Mouse (Mus musculus) embryonic facial prominence, embryonic 13.5 days (tissue): ENCODE data around the gene Cyb561d2. TPM values are rescaled to one million over a fixed set of nuclear protein-coding genes. Genes with fewer than 3 reads are reported as not detected.

ENCODE experiments used
- ATAC-seq: fragments of 200-750 bp; cut with Nextera tagmentation; 2 replicates; pipeline ENCODE4 v1.8.0; 2017; ENCODE audit warnings: low read depth; ENCODE audit not compliant: insufficient number of reproducible peaks, insufficient read depth, low FRiP score, low TSS enrichment
- H3K27ac ChIP-seq: fragments of 300-500 bp; sonication (generic); 2 replicates; pipeline ENCODE4 v1.5.1; 2015; ENCODE audit warnings: moderate library complexity, mild to moderate bottlenecking, inconsistent platforms
- H3K27me3 ChIP-seq: fragments of 300-500 bp; sonication (generic); 2 replicates; pipeline ENCODE4 v1.6.1; 2015; ENCODE audit warnings: mild to moderate bottlenecking, inconsistent platforms
- H3K36me3 ChIP-seq: fragments of 300-500 bp; sonication (generic); 2 replicates; pipeline ENCODE4 v1.6.1; 2015; ENCODE audit warnings: mild to moderate bottlenecking, inconsistent platforms
- H3K4me1 ChIP-seq: fragments of 300-500 bp; sonication (generic); 2 replicates; pipeline ENCODE4 v1.6.1; 2015; ENCODE audit warnings: inconsistent platforms
- H3K4me2 ChIP-seq: fragments of 300-500 bp; sonication (generic); 2 replicates; pipeline ENCODE4 v1.6.1; 2015; ENCODE audit warnings: moderate library complexity, mild to moderate bottlenecking, inconsistent platforms
- H3K4me3 ChIP-seq: fragments of 300-500 bp; sonication (generic); 2 replicates; pipeline ENCODE4 v1.5.1; 2015; ENCODE audit warnings: mild to moderate bottlenecking, inconsistent platforms
- H3K9ac ChIP-seq: fragments of 300-500 bp; sonication (generic); 2 replicates; pipeline ENCODE4 v1.6.1; 2015; ENCODE audit warnings: mild to moderate bottlenecking, inconsistent platforms
- H3K9me3 ChIP-seq: fragments of 300-500 bp; sonication (generic); 2 replicates; pipeline ENCODE4 v1.6.1; 2016; ENCODE audit warnings: inconsistent platforms
- WGBS: fragments of 180-500 bp; shearing (Covaris S2); methylation state at CpG from one replicate; pipeline ENCODE4 v1.1.7; 2015; ENCODE audit warnings: mixed read lengths; 5-methylcytosine and 5-hydroxymethylcytosine counted together
- polyA plus RNA-seq: library from polyadenylated mRNA; unstranded; fragments of >200 nt; fragmentation: Nextera tagmentation; extraction: Ambion mirVana; gene quantifications from 2 replicates; pipeline ENCODE4 v1.2.1, GENCODE M21; 2015

Cyb561d2 gene
- polyA plus RNA-seq, 1 experiment from 2014 or later: 26.1 TPM

- H3K4me1 ChIP-seq: peaks cover 50% of the 10 kb centered on the region
- no peaks in the 10 kb centered on the region for H3K36me3 ChIP-seq
- no peak for ATAC-seq
- H3K27ac ChIP-seq: no peak overlapping the region
- 76% methylated on average over 16 of the region's 16 CpGs for WGBS
- H3K4me2 ChIP-seq: no peak overlapping the region
- H3K27me3 ChIP-seq: peaks cover 28% of the 10 kb centered on the region
- no peak overlapping the region for H3K4me3 ChIP-seq
- no peaks in the 10 kb centered on the region for H3K9me3 ChIP-seq
- no peak overlapping the region for H3K9ac ChIP-seq
Observed at GRCm38 (mm10) chr9:107512326-107512725, 29.7 kb downstream of the Cyb561d2 start.

GRCm38 (mm10) chr9:107511436-107511835 is 30.6 kb downstream of the Cyb561d2 start:
- Histone ChIP-seq H3K9me3 (no peaks in the 10 kb centered on the region), H3K36me3 (no peaks in the 10 kb centered on the region), H3K4me2 (0 out of 2 replicates have a peak overlapping the region, but pooled peaks have one; percentile 9), H3K27me3 (peaks cover 27% of the 10 kb centered on the region), H3K4me3 (no peak overlapping the region), H3K9ac (0 out of 2 replicates have a peak overlapping the region, but pooled peaks have one; percentile 40), H3K27ac (peak overlapping the region; percentile 80), H3K4me1 (peaks cover 55% of the 10 kb centered on the region)
- ATAC-seq: peak; percentile 15; the same call in 1 of the 2 replicates
- WGBS: 47% methylated on average over 8 of the region's 8 CpGs

GRCm38 (mm10) chr9:107510384-107511100 is 31.5 kb downstream of the Cyb561d2 start:
- WGBS: 50% methylated on average over 14 of the region's 14 CpGs
- Histone ChIP-seq H3K4me1 (peaks cover 57% of the 10 kb centered on the region), H3K27ac (peak overlapping the region; percentile 80), H3K27me3 (peaks cover 31% of the 10 kb centered on the region), H3K4me3 (no peak overlapping the region), H3K4me2 (0 out of 2 replicates have a peak overlapping the region, but pooled peaks have one; percentile 2), H3K9me3 (no peaks in the 10 kb centered on the region), H3K9ac (0 out of 2 replicates have a peak overlapping the region, but pooled peaks have one; percentile 16), H3K36me3 (no peaks in the 10 kb centered on the region)
- no peak for ATAC-seq

- Histone ChIP-seq H3K27ac (no peak overlapping the region), H3K27me3 (peaks cover 27% of the 10 kb centered on the region), H3K4me2 (no peak overlapping the region; the same call in 1 of the 2 replicates), H3K9me3 (no peaks in the 10 kb centered on the region), H3K4me1 (peaks cover 76% of the 10 kb centered on the region), H3K4me3 (no peak overlapping the region), H3K36me3 (no peaks in the 10 kb centered on the region), H3K9ac (no peak overlapping the region)
- ATAC-seq: no peak
- WGBS: 41% methylated on average over 10 of the region's 10 CpGs
Observed at GRCm38 (mm10) chr9:107508266-107508665, 33.7 kb downstream of the Cyb561d2 start.

- WGBS: 58% methylated on average over 19 of the region's 19 CpGs
- Histone ChIP-seq H3K27ac (no peak overlapping the region), H3K4me3 (no peak overlapping the region), H3K9ac (0 out of 2 replicates have a peak overlapping the region, but pooled peaks have one; percentile 0), H3K4me2 (no peak overlapping the region), H3K9me3 (no peaks in the 10 kb centered on the region), H3K4me1 (peaks cover 52% of the 10 kb centered on the region), H3K27me3 (peaks cover 20% of the 10 kb centered on the region), H3K36me3 (no peaks in the 10 kb centered on the region)
- no peak for ATAC-seq
Observed at GRCm38 (mm10) chr9:107504662-107505537, 37.1 kb downstream of the Cyb561d2 start.

- Histone ChIP-seq H3K27ac (no peak overlapping the region), H3K27me3 (peaks cover 11% of the 10 kb centered on the region; the same call in 1 of the 2 replicates), H3K9ac (no peak overlapping the region), H3K4me2 (no peak overlapping the region), H3K36me3 (no peaks in the 10 kb centered on the region), H3K4me1 (peaks cover 26% of the 10 kb centered on the region), H3K4me3 (no peak overlapping the region), H3K9me3 (no peaks in the 10 kb centered on the region)
- 86% methylated on average over 12 of the region's 12 CpGs for WGBS
- ATAC-seq: no peak
Observed at GRCm38 (mm10) chr9:107502131-107502846, 39.7 kb downstream of the Cyb561d2 start.

- Histone ChIP-seq H3K9ac (no peak overlapping the region), H3K4me1 (peaks cover 21% of the 10 kb centered on the region), H3K4me3 (no peak overlapping the region), H3K27ac (no peak overlapping the region), H3K4me2 (no peak overlapping the region), H3K27me3 (peaks cover 9% of the 10 kb centered on the region; the same call in 1 of the 2 replicates), H3K36me3 (no peaks in the 10 kb centered on the region), H3K9me3 (no peaks in the 10 kb centered on the region)
- no peak for ATAC-seq
- 89% methylated on average over 3 of the region's 3 CpGs for WGBS
Observed at GRCm38 (mm10) chr9:107500708-107501286, 41.2 kb downstream of the Cyb561d2 start.

- H3K4me3 ChIP-seq: no peak overlapping the region
- no peaks in the 10 kb centered on the region for H3K9me3 ChIP-seq
- H3K36me3 ChIP-seq: no peaks in the 10 kb centered on the region
- H3K27me3 ChIP-seq: peaks cover 5% of the 10 kb centered on the region; the same call in 1 of the 2 replicates
- no peak overlapping the region for H3K4me2 ChIP-seq
- no peak for ATAC-seq
- H3K9ac ChIP-seq: no peak overlapping the region
- 85% methylated on average over 3 of the region's 3 CpGs for WGBS
- H3K4me1 ChIP-seq: peaks cover 17% of the 10 kb centered on the region
- H3K27ac ChIP-seq: no peak overlapping the region
Observed at GRCm38 (mm10) chr9:107496359-107496758, 45.6 kb downstream of the Cyb561d2 start.

GRCm38 (mm10) chr9:107494238-107494637 is 47.8 kb downstream of the Cyb561d2 start:
- Histone ChIP-seq H3K27ac (no peak overlapping the region), H3K9ac (no peak overlapping the region), H3K36me3 (no peaks in the 10 kb centered on the region), H3K4me1 (peaks cover 23% of the 10 kb centered on the region), H3K9me3 (no peaks in the 10 kb centered on the region), H3K27me3 (peaks cover 5% of the 10 kb centered on the region; the same call in 1 of the 2 replicates), H3K4me2 (no peak overlapping the region), H3K4me3 (no peak overlapping the region)
- no peak for ATAC-seq
- 69% methylated on average over 12 of the region's 12 CpGs for WGBS

GRCm38 (mm10) chr9:107493511-107493910 is 48.5 kb downstream of the Cyb561d2 start:
- H3K36me3 ChIP-seq: no peaks in the 10 kb centered on the region
- no peaks in the 10 kb centered on the region for H3K9me3 ChIP-seq
- H3K4me3 ChIP-seq: no peak overlapping the region
- H3K4me1 ChIP-seq: peaks cover 23% of the 10 kb centered on the region
- no peaks in the 10 kb centered on the region; the same call in 1 of the 2 replicates for H3K27me3 ChIP-seq
- WGBS: 13% methylated on average over 1 of the region's 1 CpGs
- no peak overlapping the region for H3K27ac ChIP-seq
- H3K4me2 ChIP-seq: no peak overlapping the region
- ATAC-seq: no peak
- no peak overlapping the region for H3K9ac ChIP-seq

GRCm38 (mm10) chr9:107490625-107491024 is 51.4 kb downstream of the Cyb561d2 start:
- no peaks in the 10 kb centered on the region for H3K27me3 ChIP-seq
- H3K4me2 ChIP-seq: no peak overlapping the region
- H3K27ac ChIP-seq: no peak overlapping the region
- H3K9ac ChIP-seq: no peak overlapping the region
- ATAC-seq: no peak
- peaks cover 23% of the 10 kb centered on the region for H3K4me1 ChIP-seq
- H3K9me3 ChIP-seq: no peaks in the 10 kb centered on the region
- H3K36me3 ChIP-seq: no peaks in the 10 kb centered on the region
- H3K4me3 ChIP-seq: no peak overlapping the region
- WGBS: 64% methylated on average over 6 of the region's 6 CpGs
